Mouse (Mus musculus) liver, embryonic 14.5 days (tissue): ENCODE measurements around the gene Fam204a.

Experiments used
- CTCF ChIP-seq: IDR thresholded peaks from 2 replicates; pipeline ENCODE4 v1.5.1; 2016; ENCODE audit warnings: antibody characterized with exemption, low read depth, control low read depth
- EP300 ChIP-seq: IDR thresholded peaks from 2 replicates; pipeline ENCODE4 v1.6.1; 2016; ENCODE audit warnings: antibody characterized with exemption, low read depth

DNA sequence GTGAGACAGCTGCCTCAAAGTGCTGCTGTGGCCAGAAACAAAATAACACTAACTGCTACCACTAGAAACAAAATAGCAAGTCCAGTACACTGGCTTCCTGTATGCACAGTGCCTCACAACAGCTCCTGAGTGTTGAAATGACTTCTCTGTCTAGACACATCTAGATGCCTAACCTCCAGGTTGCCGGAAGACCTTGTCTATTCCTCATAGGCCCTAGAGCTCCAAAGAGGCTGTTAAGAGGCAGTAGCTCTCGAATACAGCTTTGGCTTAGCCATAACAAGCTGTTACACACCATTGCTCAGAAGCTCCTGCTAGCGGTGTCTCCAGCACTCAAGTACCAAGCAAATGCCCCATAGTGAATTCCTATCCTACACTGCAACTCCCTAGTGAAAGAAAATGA, 76.4 kb downstream of the Fam204a start:
- TF ChIP-seq CTCF (no peak), EP300 (no peak)
